Mouse (Mus musculus) embryonic stem cell, embryonic (primary cell): ENCODE data around the gene Dnajc14.

Source experiments
- CTCF ChIA-PET, 4 experiments: fragments of 300-600 bp in 2 of 4; fragments of 350-600 bp in 2 of 4; sonication (Branson Sonifier 250); formaldehyde crosslinking; loops; one replicate each; lab custom pipeline; 2022; ENCODE audit warnings: inconsistent platforms in 2 of 4; lab: Charles Lee
- POLR2A ChIA-PET, 4 experiments: fragments of 300-600 bp in 2 of 4; fragments of 350-600 bp in 2 of 4; sonication (Branson Sonifier 250); formaldehyde crosslinking; loops; one replicate each; lab custom pipeline; 2022; ENCODE audit warnings: antibody characterized with exemption in 4 of 4, inconsistent platforms in 1 of 4; lab: Charles Lee

Gene Dnajc14

GRCm38 (mm10) chr10:128845516-128845915 is 41.7 kb downstream of the Dnajc14 start:
- CTCF ChIA-PET = interaction anchor here (0.6 to 1.7 kb wide), 10 partner anchors 9 to 252 kb away, joined by 3 to 7 read pairs (median 4); partner anchors contain the start of gene Cd63 (in 1 of the 4)

GRCm38 (mm10) chr10:128846664-128847063 is 42.8 kb downstream of the Dnajc14 start:
- ChIA-PET CTCF (no interaction called here), POLR2A (interaction anchor here in 3 of 4 experiments (0.5 to 1.6 kb wide), 5 partner anchors 10 to 281 kb away, joined by 3 to 5 read pairs (median 3); partner anchors contain the start of gene Pa2g4 (in 1 of the 3))

More at GRCm38 (mm10) chr10:128845516-128845915, 41.7 kb downstream of the Dnajc14 start:
- POLR2A ChIA-PET = interaction anchor here in 2 of 4 experiments (0.6 to 1.5 kb wide), 3 partner anchors 10 to 200 kb away, joined by 3 to 4 read pairs (median 4); no protein-coding TSS in a partner anchor

GRCm38 (mm10) chr10:128848426-128848825 is 44.6 kb downstream of the Dnajc14 start:
- POLR2A ChIA-PET = interaction anchor here in 3 of 4 experiments (0.7 to 1.9 kb wide), 11 partner anchors 9 to 43 kb away, joined by 3 to 6 read pairs (median 4); partner anchors contain the start of gene Ormdl2 (in 1 of the 3)
- CTCF ChIA-PET = interaction anchor here in 2 of 4 experiments (1.3 to 1.8 kb wide), 2 partner anchors 65 to 75 kb away, joined by 4 read pairs; no protein-coding TSS in a partner anchor

- ChIA-PET CTCF (interaction anchor here in 1 of 4 experiments (0.9 kb wide), 1 partner anchor 42 kb away, joined by 3 read pairs; no protein-coding TSS in a partner anchor), POLR2A (interaction anchor here in 2 of 4 experiments (0.5 to 2.4 kb wide), 9 partner anchors 8 to 138 kb away, joined by 3 to 8 read pairs (median 3); partner anchors contain the start of gene Cd63 (in 1 of the 2))
These were observed 46.5 kb downstream of the Dnajc14 start for GRCm38 (mm10) chr10:128850339-128850738.

- POLR2A ChIA-PET = interaction anchor here in 2 of 4 experiments (0.7 to 5.4 kb wide), 9 partner anchors 10 to 124 kb away, joined by 4 to 30 read pairs (median 6); partner anchors contain the start of gene Ormdl2 (in 1 of the 2)
- CTCF ChIA-PET = no interaction called here
These were observed 57.3 kb downstream of the Dnajc14 start for GRCm38 (mm10) chr10:128861176-128861575.

GRCm38 (mm10) chr10:128866042-128866441 is 62.2 kb downstream of the Dnajc14 start:
- POLR2A ChIA-PET = interaction anchor here (0.6 to 5.4 kb wide), 11 partner anchors 8 to 654 kb away, joined by 3 to 30 read pairs (median 4); partner anchors contain the start of genes Gdf11 (in 1 of the 4), Pan2 (in 1 of the 4) and Pym1 (in 1 of the 4)
- CTCF ChIA-PET = interaction anchor here (0.6 to 0.9 kb wide), 4 partner anchors 8 to 61 kb away, joined by 3 to 7 read pairs (median 4); partner anchors contain the start of genes Cd63 (in 1 of the 4) and Tmem198b (in 1 of the 4)

DNA sequence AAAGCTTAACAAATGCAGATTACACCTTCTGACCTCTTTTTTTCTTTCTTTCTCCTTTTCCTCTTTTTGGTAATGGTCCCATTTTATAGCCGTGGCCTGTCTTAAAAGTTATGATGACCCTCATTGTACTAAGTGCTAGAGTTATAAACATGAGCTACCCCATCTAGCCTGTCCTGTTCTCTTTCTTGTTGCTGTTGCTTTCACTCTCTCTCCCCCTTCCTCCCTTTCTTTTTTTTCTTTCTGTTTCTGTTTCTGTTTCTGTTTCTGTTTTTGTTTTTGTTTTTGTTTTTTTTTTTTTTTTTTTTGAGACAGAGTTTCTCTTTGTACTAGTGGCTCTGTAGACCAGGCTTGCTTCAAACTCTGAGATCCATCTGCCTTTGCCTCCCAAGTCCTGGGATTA is 62.7 kb downstream of the Dnajc14 start:
- ChIA-PET CTCF (interaction anchor here in 1 of 4 experiments (0.9 kb wide), 1 partner anchor 12 kb away, joined by 4 read pairs; no protein-coding TSS in a partner anchor), POLR2A (interaction anchor here (0.6 to 5.4 kb wide), 9 partner anchors 7 to 655 kb away, joined by 3 to 30 read pairs (median 4); partner anchors contain the start of genes Pan2 (in 1 of the 4) and Pym1 (in 1 of the 4))
